Mouse (Mus musculus) hindbrain, embryonic 14.5 days (tissue): ENCODE results near the gene Col4a3bp. TPM values are rescaled to one million over a fixed set of nuclear protein-coding genes. Genes with fewer than 3 reads are reported as not detected.

Experiments used
- ATAC-seq: fragments of 200-750 bp; cut with Nextera tagmentation; 2 replicates; pipeline ENCODE4 v1.8.0; 2017; ENCODE audit warnings: moderate number of reproducible peaks, mild to moderate bottlenecking, moderate TSS enrichment, moderate library complexity; ENCODE audit not compliant: low FRiP score
- DNase-seq: peaks from one replicate; pipeline ENCODE4 v3.0.0-alpha.2; 2015; ENCODE audit warnings: low spot score
- H3K27ac ChIP-seq: fragments of 300-500 bp; sonication (generic); 2 replicates; pipeline ENCODE4 v1.5.1; 2014; ENCODE audit warnings: mild to moderate bottlenecking, moderate library complexity
- H3K27me3 ChIP-seq: fragments of 300-500 bp; sonication (generic); 2 replicates; pipeline ENCODE4 v1.6.1; 2014; ENCODE audit warnings: mild to moderate bottlenecking, low read length, mixed read lengths; ENCODE audit not compliant: control insufficient read depth, insufficient read depth
- H3K36me3 ChIP-seq: fragments of 300-500 bp; sonication (generic); replicated peaks from 2 replicates; pipeline ENCODE4 v1.6.1; 2014; ENCODE audit not compliant: control insufficient read depth, insufficient read depth
- H3K4me1 ChIP-seq: fragments of 300-500 bp; sonication (generic); replicated peaks from 2 replicates; pipeline ENCODE4 v1.6.1; 2014; ENCODE audit warnings: antibody characterized with exemption, low read length, mixed read lengths; ENCODE audit not compliant: control insufficient read depth, insufficient read depth
- H3K4me2 ChIP-seq: fragments of 300-500 bp; sonication (generic); replicated peaks from 2 replicates; pipeline ENCODE4 v1.6.1; 2014; ENCODE audit warnings: mild to moderate bottlenecking, moderate library complexity
- H3K4me3 ChIP-seq: fragments of 300-500 bp; sonication (generic); replicated peaks from 2 replicates; pipeline ENCODE4 v1.5.1; 2014; ENCODE audit warnings: mild to moderate bottlenecking, low read length
- H3K9ac ChIP-seq: fragments of 300-500 bp; sonication (generic); 2 replicates; pipeline ENCODE4 v1.6.1; 2014
- H3K9me3 ChIP-seq: fragments of 300-500 bp; sonication (generic); 2 replicates; pipeline ENCODE4 v1.6.1; 2016; ENCODE audit warnings: low read length; ENCODE audit not compliant: control insufficient read depth
- WGBS: fragments of 180-500 bp; shearing (Covaris S2); extraction: QIAGEN DNeasy Blood & Tissue Kit; methylation state at CpG from one replicate; pipeline ENCODE4 v1.1.7; 2014; 5-methylcytosine and 5-hydroxymethylcytosine counted together
- polyA plus RNA-seq: library from polyadenylated mRNA; unstranded; fragments of >200 nt; fragmentation: Nextera tagmentation; extraction: Ambion mirVana; gene quantifications from 2 replicates; pipeline ENCODE4 v1.2.1, GENCODE M21; 2014

Gene Col4a3bp
- polyA plus RNA-seq, 1 experiment from 2014 or later: 10.5 TPM

DNA sequence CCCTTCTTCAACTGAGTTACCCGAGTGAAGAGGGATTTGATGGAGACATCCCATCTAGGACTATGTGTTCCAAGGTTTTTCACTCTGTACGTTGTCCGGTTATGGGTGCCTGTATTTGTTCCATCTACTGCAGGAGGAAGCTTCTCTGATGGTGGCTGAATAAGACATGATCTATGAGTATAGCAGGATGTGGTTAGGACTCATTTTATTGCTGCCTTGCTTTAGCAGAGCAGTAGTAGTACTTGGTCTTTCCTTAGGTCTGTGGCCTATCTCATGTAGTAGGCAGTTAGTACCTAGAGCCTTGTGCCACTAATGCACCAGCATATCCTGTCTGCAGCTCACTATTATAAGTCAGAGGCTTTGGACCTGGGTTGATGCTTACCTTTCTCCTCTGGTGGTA is 12.7 kb downstream of the Col4a3bp start:
- H3K4me1 ChIP-seq: no peaks in the 10 kb centered on the region
- no peak for DNase-seq
- ATAC-seq: no peak
- H3K27ac ChIP-seq: no peak overlapping the region
- no peak overlapping the region for H3K4me2 ChIP-seq
- no peaks in the 10 kb centered on the region for H3K36me3 ChIP-seq
- no peaks in the 10 kb centered on the region for H3K27me3 ChIP-seq
- WGBS: 97% methylated on average over 3 of the region's 3 CpGs
- no peak overlapping the region for H3K9ac ChIP-seq
- H3K4me3 ChIP-seq: no peak overlapping the region
- no peaks in the 10 kb centered on the region for H3K9me3 ChIP-seq

DNA sequence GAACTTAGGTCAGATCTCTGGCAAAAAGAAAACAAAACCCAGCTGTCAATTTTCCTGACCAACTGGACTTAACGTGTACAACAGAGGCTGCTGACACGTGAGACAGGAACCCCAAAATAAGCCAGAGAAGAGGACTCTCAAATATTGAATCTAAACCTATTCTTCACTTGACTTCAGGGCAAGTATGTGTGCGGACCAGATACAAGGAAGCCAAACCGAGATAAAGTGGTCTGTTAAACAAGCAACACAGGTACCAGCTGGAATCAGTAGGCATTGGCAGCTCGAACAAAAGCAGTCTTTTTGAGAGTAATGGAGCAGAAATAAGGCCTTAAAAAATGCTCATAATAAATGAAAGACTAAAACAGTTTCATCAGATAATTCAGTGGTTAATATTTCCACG is 25.6 kb downstream of the Col4a3bp start:
- H3K4me2 ChIP-seq: no peak overlapping the region

DNA sequence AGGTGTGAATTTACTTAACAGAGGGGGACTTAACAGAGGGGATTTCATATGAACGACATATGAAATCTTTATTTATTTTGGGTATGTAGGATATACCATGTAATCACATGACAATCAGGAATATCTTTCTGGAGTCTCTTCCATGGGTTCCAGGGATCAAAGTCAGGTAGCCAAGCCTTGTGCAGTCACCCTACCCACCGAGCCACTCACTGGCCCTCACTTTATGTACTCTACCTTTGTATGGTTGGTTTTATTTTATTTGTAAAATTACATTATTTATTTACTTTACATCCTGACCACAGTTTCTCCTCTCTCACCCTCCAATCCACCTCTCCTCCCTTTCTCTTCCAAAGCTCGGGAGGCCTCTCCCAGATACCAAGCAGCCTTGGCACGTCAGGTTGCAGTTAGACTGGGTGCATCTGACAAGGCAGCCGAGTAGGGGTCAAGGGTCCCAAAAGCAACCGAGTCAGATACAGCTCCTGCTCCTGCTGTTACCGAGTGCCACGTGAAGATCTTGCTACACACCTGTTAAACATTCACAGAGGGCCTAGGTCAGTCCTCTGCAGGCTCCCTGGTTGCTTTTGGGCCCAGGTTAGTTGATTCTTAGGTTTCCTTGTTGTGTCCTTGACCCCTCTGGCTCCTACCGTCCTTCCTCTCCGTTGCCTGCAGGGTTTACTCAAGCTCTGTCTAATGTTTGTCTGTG is 28.0 kb downstream of the Col4a3bp start:
- peaks cover 11% of the 10 kb centered on the region; the same call in 1 of the 2 replicates for H3K36me3 ChIP-seq
- no peak overlapping the region for H3K9ac ChIP-seq
- no peak overlapping the region for H3K27ac ChIP-seq
- DNase-seq (no peak), ATAC-seq (no peak)
- no peaks in the 10 kb centered on the region for H3K4me1 ChIP-seq
- no peaks in the 10 kb centered on the region for H3K9me3 ChIP-seq
- 72% methylated on average over 10 of the region's 10 CpGs for WGBS
- no peak overlapping the region for H3K4me3 ChIP-seq
- H3K27me3 ChIP-seq: no peaks in the 10 kb centered on the region
- H3K4me2 ChIP-seq: no peak overlapping the region

More for the DNA sequence above, 25.6 kb downstream of the Col4a3bp start:
- no peaks in the 10 kb centered on the region for H3K4me1 ChIP-seq
- H3K9me3 ChIP-seq: no peaks in the 10 kb centered on the region
- ATAC-seq: no peak
- H3K4me3 ChIP-seq: no peak overlapping the region
- no peak overlapping the region for H3K9ac ChIP-seq
- H3K36me3 ChIP-seq: 0 out of 2 replicates have a peak, but pooled peaks cover 10% of the 10 kb centered on the region
- no peak for DNase-seq
- 48% methylated on average over 6 of the region's 6 CpGs for WGBS
- H3K27ac ChIP-seq: no peak overlapping the region
- no peaks in the 10 kb centered on the region for H3K27me3 ChIP-seq

DNA sequence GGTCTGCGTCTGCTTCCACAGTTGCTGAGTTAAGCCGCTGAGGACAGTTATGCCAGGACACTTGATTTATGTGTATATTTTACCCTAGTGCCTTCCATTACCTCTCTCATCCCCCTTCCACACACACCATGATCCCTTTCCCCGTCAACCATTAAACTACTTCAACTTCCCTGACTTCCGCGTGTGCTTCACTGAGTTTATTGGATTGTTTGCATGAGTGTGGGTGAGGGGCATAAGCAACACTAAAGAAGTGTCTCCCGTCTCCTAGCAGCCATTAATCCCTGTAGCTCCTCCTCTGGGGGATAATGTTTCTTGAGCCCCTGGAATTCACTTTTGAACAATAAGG is 28.6 kb downstream of the Col4a3bp start:
- no peaks in the 10 kb centered on the region for H3K27me3 ChIP-seq
- no peak overlapping the region for H3K27ac ChIP-seq
- no peak overlapping the region for H3K4me3 ChIP-seq
- DNase-seq (no peak), ATAC-seq (no peak)
- H3K9ac ChIP-seq: no peak overlapping the region
- H3K36me3 ChIP-seq: peaks cover 11% of the 10 kb centered on the region; the same call in 1 of the 2 replicates
- no peak overlapping the region for H3K4me2 ChIP-seq
- no peaks in the 10 kb centered on the region for H3K4me1 ChIP-seq
- no peaks in the 10 kb centered on the region for H3K9me3 ChIP-seq
- WGBS: 74% methylated on average over 6 of the region's 6 CpGs

DNA sequence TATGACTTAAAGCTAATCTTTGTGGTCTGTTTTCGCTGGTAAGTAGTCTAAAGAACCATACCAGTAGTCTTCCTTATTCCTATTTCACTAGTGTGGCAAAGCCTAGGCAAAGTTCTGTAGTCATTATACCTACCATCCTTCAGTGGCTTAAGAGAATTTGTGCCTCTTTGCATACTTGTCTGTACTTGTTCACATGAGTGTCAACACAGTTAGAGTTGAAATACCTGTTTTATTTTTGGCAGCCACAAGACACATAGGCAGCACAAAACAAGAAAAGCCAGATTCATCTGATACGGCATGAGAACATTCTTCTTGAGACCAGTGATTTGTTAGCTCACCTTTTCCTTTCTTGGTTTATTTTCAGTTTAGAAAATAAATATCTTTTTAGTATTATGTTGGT is 31.8 kb downstream of the Col4a3bp start:
- no peak overlapping the region for H3K9ac ChIP-seq
- WGBS: 95% methylated on average over 2 of the region's 2 CpGs
- ATAC-seq (no peak), DNase-seq (no peak)
- peaks cover 11% of the 10 kb centered on the region; the same call in 1 of the 2 replicates for H3K36me3 ChIP-seq
- H3K4me2 ChIP-seq: no peak overlapping the region
- H3K9me3 ChIP-seq: no peaks in the 10 kb centered on the region
- no peak overlapping the region for H3K4me3 ChIP-seq
- H3K27ac ChIP-seq: no peak overlapping the region
- no peaks in the 10 kb centered on the region for H3K4me1 ChIP-seq
- H3K27me3 ChIP-seq: no peaks in the 10 kb centered on the region

DNA sequence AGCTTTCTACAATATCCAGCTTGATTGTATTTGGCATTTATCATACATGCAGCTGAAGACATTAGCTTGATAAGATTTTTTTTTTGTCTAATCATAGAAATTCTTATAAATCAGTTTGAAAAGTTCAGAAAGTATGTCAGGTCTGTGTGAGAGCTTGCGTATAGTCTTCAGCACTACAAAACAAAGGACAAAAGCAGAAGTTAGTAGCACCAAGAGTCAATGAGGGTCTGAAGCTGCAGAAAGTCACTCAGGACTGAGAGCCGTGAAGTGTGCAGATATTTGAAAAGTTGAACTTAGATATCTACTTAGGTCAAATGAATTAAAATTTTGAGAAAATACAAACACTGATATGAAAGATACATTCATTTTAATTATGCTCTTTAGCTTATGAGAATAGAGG is 36.7 kb downstream of the Col4a3bp start:
- Histone ChIP-seq H3K27me3 (no peaks in the 10 kb centered on the region), H3K36me3 (no peaks in the 10 kb centered on the region), H3K4me1 (no peaks in the 10 kb centered on the region), H3K4me2 (no peak overlapping the region), H3K9me3 (no peaks in the 10 kb centered on the region), H3K4me3 (no peak overlapping the region), H3K27ac (no peak overlapping the region), H3K9ac (no peak overlapping the region)
- DNase-seq: no peak
- whole genome bisulfite sequencing: 89% methylated on average over 2 of the region's 2 CpGs
- no peak for ATAC-seq

DNA sequence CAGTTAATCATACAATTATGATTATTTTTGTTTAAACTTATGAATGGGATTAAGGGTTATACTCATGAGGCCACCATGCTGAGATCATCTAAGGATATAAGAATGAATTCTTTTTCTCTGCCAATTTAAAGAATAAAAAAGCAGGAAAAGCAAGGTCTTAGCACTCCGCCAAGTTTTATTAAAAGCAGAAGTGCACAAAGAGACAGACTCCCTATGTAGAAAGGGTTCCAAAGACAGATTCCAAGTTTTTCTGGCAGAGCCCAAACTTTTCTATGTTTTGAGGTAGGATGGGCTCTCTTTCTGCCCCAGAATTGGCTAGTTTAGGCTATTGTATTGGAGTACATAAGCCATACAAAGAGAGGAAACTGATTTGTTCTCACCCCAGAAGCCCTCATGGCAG is 37.6 kb downstream of the Col4a3bp start:
- H3K4me1 ChIP-seq: no peaks in the 10 kb centered on the region
- no peak overlapping the region for H3K27ac ChIP-seq
- H3K9me3 ChIP-seq: no peaks in the 10 kb centered on the region
- no peaks in the 10 kb centered on the region for H3K27me3 ChIP-seq
- H3K9ac ChIP-seq: no peak overlapping the region
- H3K4me2 ChIP-seq: no peak overlapping the region
- H3K36me3 ChIP-seq: no peaks in the 10 kb centered on the region
- 82% methylated on average over 1 of the region's 1 CpGs for WGBS
- no peak for ATAC-seq
- H3K4me3 ChIP-seq: no peak overlapping the region
- DNase-seq: no peak

DNA sequence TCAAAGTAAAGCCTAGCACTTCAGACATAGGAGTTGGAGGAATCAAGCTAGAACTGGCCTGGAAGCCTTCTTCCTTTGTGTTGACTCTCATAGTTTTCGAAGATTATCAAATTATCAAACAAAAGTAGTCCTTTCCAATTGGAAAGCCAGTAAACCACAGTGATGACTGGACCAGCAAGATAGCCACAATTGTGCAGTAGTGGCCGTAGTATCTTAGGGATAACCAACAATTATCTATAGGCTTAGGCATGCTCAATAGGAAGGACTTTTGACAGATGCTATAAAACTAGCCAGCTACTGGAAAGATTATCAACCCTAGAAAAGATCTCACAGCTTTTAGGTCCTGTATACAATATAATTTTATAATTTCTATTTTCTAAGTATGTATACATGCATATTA is 41.8 kb downstream of the Col4a3bp start:
- H3K27me3 ChIP-seq: no peaks in the 10 kb centered on the region
- H3K9ac ChIP-seq: no peak overlapping the region
- DNase-seq (no peak), ATAC-seq (no peak)
- H3K9me3 ChIP-seq: no peaks in the 10 kb centered on the region
- no peak overlapping the region for H3K4me3 ChIP-seq
- no peak overlapping the region for H3K27ac ChIP-seq
- WGBS: 96% methylated on average over 2 of the region's 2 CpGs
- H3K4me1 ChIP-seq: 0 out of 2 replicates have a peak, but pooled peaks cover 4% of the 10 kb centered on the region
- H3K4me2 ChIP-seq: no peak overlapping the region
- no peaks in the 10 kb centered on the region for H3K36me3 ChIP-seq

DNA sequence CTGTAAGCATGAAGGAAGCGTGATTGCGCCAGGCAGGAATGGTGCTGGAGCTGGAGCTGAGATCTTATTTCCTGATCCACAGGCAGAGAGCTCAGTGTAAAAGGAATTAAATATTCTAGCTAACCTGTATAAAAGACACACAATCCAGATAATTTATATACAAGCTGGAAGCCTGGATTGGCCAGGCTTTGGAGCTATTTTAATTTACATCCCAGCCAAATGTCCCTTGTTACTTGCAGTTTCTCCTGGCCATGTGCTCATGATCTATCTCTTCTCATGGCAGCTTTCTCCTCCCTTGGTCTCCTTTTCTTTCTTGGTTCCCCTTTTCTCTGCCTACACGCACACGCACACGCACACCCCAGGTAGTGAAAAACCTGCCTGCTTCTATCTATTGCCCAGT is 44.1 kb downstream of the Col4a3bp start:
- 94% methylated on average over 5 of the region's 5 CpGs for WGBS
- H3K27me3 ChIP-seq: no peaks in the 10 kb centered on the region

DNA sequence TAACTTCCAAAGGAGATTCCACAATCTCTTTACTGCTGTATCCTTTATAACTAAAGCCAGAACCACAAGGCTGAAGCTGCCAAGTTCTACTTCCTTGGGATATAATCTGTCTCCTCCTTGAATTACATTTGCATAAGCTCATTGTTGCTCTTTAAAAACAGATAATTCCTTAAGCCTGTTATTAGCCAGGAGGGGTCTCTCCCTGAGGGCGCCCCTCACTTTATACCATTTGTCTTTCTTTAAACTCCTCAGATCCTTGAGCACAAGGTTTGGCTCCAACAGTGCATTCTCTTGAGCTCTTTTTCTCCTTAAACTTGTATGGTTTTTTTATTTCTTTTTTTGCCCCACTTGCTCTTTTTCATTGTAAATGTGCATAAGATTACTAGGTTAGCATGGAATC is 46.2 kb downstream of the Col4a3bp start:
- ATAC-seq (no peak), DNase-seq (no peak)
- no peak overlapping the region for H3K27ac ChIP-seq
- no peaks in the 10 kb centered on the region for H3K27me3 ChIP-seq
- WGBS: 96% methylated on average over 1 of the region's 1 CpGs
- H3K9me3 ChIP-seq: no peaks in the 10 kb centered on the region
- H3K9ac ChIP-seq: no peak overlapping the region
- H3K4me1 ChIP-seq: 0 out of 2 replicates have a peak, but pooled peaks cover 4% of the 10 kb centered on the region
- no peak overlapping the region for H3K4me2 ChIP-seq
- H3K4me3 ChIP-seq: no peak overlapping the region
- no peaks in the 10 kb centered on the region for H3K36me3 ChIP-seq

More for the DNA sequence above, 44.1 kb downstream of the Col4a3bp start:
- H3K9me3 ChIP-seq: no peaks in the 10 kb centered on the region
- H3K4me1 ChIP-seq: 0 out of 2 replicates have a peak, but pooled peaks cover 4% of the 10 kb centered on the region
- H3K36me3 ChIP-seq: no peaks in the 10 kb centered on the region
- ATAC-seq (no peak), DNase-seq (no peak)
- H3K27ac ChIP-seq: no peak overlapping the region
- no peak overlapping the region for H3K4me2 ChIP-seq
- H3K4me3 ChIP-seq: no peak overlapping the region
- no peak overlapping the region for H3K9ac ChIP-seq
